Mouse (Mus musculus) right cerebral cortex, postnatal 36 days (tissue): ENCODE data around the gene Utrn.
"Not testable (repeated sequence)": the region's sequence is repeated elsewhere in the genome, so short reads cannot be mapped to it uniquely, and the experiment has no call there.

ENCODE experiments used
- DNase-seq, 2 experiments: peaks; one replicate each; pipeline ENCODE4 v3.0.0; 2022; ENCODE audit warnings: low spot score in 2 of 2, mixed read lengths in 1 of 2

Gene Utrn

GRCm38 (mm10) chr10:12690601-12691000 is 178.6 kb downstream of the Utrn start:
- DNase-seq: peak; percentile 15 to 16

GRCm38 (mm10) chr10:12685683-12686082 is 183.5 kb downstream of the Utrn start:
- DNase-seq: no peak

- peak; percentile 11 to 18 for DNase-seq
Observed at GRCm38 (mm10) chr10:12684018-12684417, 185.1 kb downstream of the Utrn start.

- no peak for DNase-seq
Observed at GRCm38 (mm10) chr10:12673309-12673708, 195.9 kb downstream of the Utrn start.

- DNase-seq: no peak
Observed at GRCm38 (mm10) chr10:12671608-12672007, 197.6 kb downstream of the Utrn start.

- DNase-seq: no peak
Observed at GRCm38 (mm10) chr10:12662035-12662434, 207.1 kb downstream of the Utrn start.

- no peak for DNase-seq
Observed at GRCm38 (mm10) chr10:12658023-12658744, 211.0 kb downstream of the Utrn start.

GRCm38 (mm10) chr10:12652988-12653387 is 216.2 kb downstream of the Utrn start:
- DNase-seq: no peak

GRCm38 (mm10) chr10:12646119-12646518 is 223.0 kb downstream of the Utrn start:
- no peak for DNase-seq

GRCm38 (mm10) chr10:12643336-12643735 is 225.8 kb downstream of the Utrn start:
- DNase-seq: peak in 1 of 2 experiments; percentile 4

GRCm38 (mm10) chr10:12639638-12640037 is 229.5 kb downstream of the Utrn start:
- no peak for DNase-seq

- DNase-seq: no peak
Observed at GRCm38 (mm10) chr10:12633965-12634364, 235.2 kb downstream of the Utrn start.

- DNase-seq: no peak
Observed at GRCm38 (mm10) chr10:12630933-12631332, 238.2 kb downstream of the Utrn start.

- DNase-seq: no peak
Observed at GRCm38 (mm10) chr10:12618397-12618796, 250.8 kb downstream of the Utrn start.

GRCm38 (mm10) chr10:12615723-12616122 is 253.4 kb downstream of the Utrn start:
- no peak for DNase-seq

GRCm38 (mm10) chr10:12614465-12615199 is 254.5 kb downstream of the Utrn start:
- peak; percentile 38 to 44 for DNase-seq

- DNase-seq: peak in 1 of 2 experiments; percentile 32
Observed at GRCm38 (mm10) chr10:12612235-12612863, 256.8 kb downstream of the Utrn start.

- DNase-seq: no peak
Observed at GRCm38 (mm10) chr10:12609896-12610295, 259.3 kb downstream of the Utrn start.

GRCm38 (mm10) chr10:12608634-12609033 is 260.5 kb downstream of the Utrn start:
- no peak for DNase-seq

- not testable (repeated sequence) for DNase-seq
Observed at GRCm38 (mm10) chr10:12607180-12607579, 262.0 kb downstream of the Utrn start.

GRCm38 (mm10) chr10:12595379-12595778 is 273.8 kb downstream of the Utrn start:
- DNase-seq: no peak

- no peak for DNase-seq
Observed at GRCm38 (mm10) chr10:12594958-12595357, 274.2 kb downstream of the Utrn start.

GRCm38 (mm10) chr10:12593071-12593470 is 276.1 kb downstream of the Utrn start:
- no peak for DNase-seq
